Mouse (Mus musculus) embryo, embryonic 11.5 days (tissue): Measurements from ENCODE around the gene AC141477.1.
A peak's percentile ranks its signal among the peaks of the same experiment; 100 is the strongest.

Source experiments
- DNase-seq: peaks from one replicate; pipeline ENCODE4 v3.0.0-alpha.2; 2012; ENCODE audit warnings: low read depth, low spot score

Gene AC141477.1

GRCm38 (mm10) chr10:76440281-76440680, at the start of gene AC141477.1:
Gene AC141477.1, minus strand, starts transcription at chr10:76440444.
- DNase-seq = no peak

- DNase-seq = no peak
These were observed 49.0 kb upstream of the AC141477.1 start for GRCm38 (mm10) chr10:76489205-76489604.

- DNase-seq = no peak
These were observed 48.0 kb upstream of the AC141477.1 start for GRCm38 (mm10) chr10:76488265-76488664.

- no peak for DNase-seq
These were observed 46.1 kb upstream of the AC141477.1 start for GRCm38 (mm10) chr10:76486302-76486701.

GRCm38 (mm10) chr10:76481480-76481879, 41.2 kb upstream of the AC141477.1 start:
- DNase-seq = no peak

- DNase-seq = no peak
These were observed 40.6 kb upstream of the AC141477.1 start for GRCm38 (mm10) chr10:76480851-76481250.

- DNase-seq = no peak
These were observed 33.5 kb upstream of the AC141477.1 start for GRCm38 (mm10) chr10:76473759-76474158.

GRCm38 (mm10) chr10:76468203-76469162, 28.2 kb upstream of the AC141477.1 start, which contains the start of the genes Mcm3ap and Ybey:
Gene Mcm3ap, plus strand, starts transcription at chr10:76468927.
Gene Ybey, minus strand, starts transcription at chr10:76469114.
- peak; percentile 81 for DNase-seq

- no peak for DNase-seq
These were observed 22.5 kb upstream of the AC141477.1 start for GRCm38 (mm10) chr10:76462721-76463120.

GRCm38 (mm10) chr10:76462312-76462711, 22.1 kb upstream of the AC141477.1 start:
- DNase-seq = no peak

GRCm38 (mm10) chr10:76461255-76461654, 21.0 kb upstream of the AC141477.1 start:
- DNase-seq = no peak

GRCm38 (mm10) chr10:76455289-76455688, 15.0 kb upstream of the AC141477.1 start:
- no peak for DNase-seq

- DNase-seq = no peak
These were observed 8.6 kb upstream of the AC141477.1 start, which contains the start of gene 2610028H24Rik for GRCm38 (mm10) chr10:76448851-76449250. Gene 2610028H24Rik, plus strand, starts transcription at chr10:76449081.

- DNase-seq = no peak
These were observed 7.4 kb upstream of the AC141477.1 start for GRCm38 (mm10) chr10:76447406-76448229.

GRCm38 (mm10) chr10:76445996-76446681, 5.9 kb upstream of the AC141477.1 start:
- no peak for DNase-seq

- DNase-seq = peak; percentile 97
These were observed 2.2 kb upstream of the AC141477.1 start, which contains the start of gene Pcnt for GRCm38 (mm10) chr10:76442178-76443088. Gene Pcnt, minus strand, starts transcription at chr10:76442786.

- DNase-seq = no peak
These were observed 945 bp downstream of the AC141477.1 start for GRCm38 (mm10) chr10:76439107-76439890.

GRCm38 (mm10) chr10:76433925-76434324, 6.3 kb downstream of the AC141477.1 start:
- no peak for DNase-seq

- no peak for DNase-seq
These were observed 14.6 kb downstream of the AC141477.1 start for GRCm38 (mm10) chr10:76425674-76426073.
